Mouse (Mus musculus) liver, embryonic 11.5 days (tissue): Measurements from ENCODE around the gene Unc93a. TPM values are rescaled to one million over a fixed set of nuclear protein-coding genes. Genes with fewer than 3 reads are reported as not detected.
A peak's percentile ranks its signal among the peaks of the same experiment; 100 is the strongest.
"Not testable (repeated sequence)": the region's sequence is repeated elsewhere in the genome, so short reads cannot be mapped to it uniquely, and the experiment has no call there.

ENCODE experiments used
- ATAC-seq: fragments of 200-750 bp; cut with Nextera tagmentation; replicated peaks from 2 replicates; pipeline ENCODE4 v1.8.0; 2017; ENCODE audit warnings: moderate number of reproducible peaks, mild to moderate bottlenecking, moderate TSS enrichment, moderate library complexity; ENCODE audit not compliant: low FRiP score
- DNase-seq: peaks from one replicate; pipeline ENCODE4 v3.0.0-alpha.2; 2017; ENCODE audit warnings: low spot score
- H3K27ac ChIP-seq: fragments of 300-500 bp; sonication (generic); 2 replicates; pipeline ENCODE4 v1.5.1; 2014; ENCODE audit warnings: mild to moderate bottlenecking, low read depth, low read length, control low read depth
- H3K27me3 ChIP-seq: fragments of 300-500 bp; sonication (generic); replicated peaks from 2 replicates; pipeline ENCODE4 v1.6.1; 2014; ENCODE audit warnings: low read length, mixed read lengths; ENCODE audit not compliant: control insufficient read depth, insufficient read depth
- H3K36me3 ChIP-seq: fragments of 300-500 bp; sonication (generic); 2 replicates; pipeline ENCODE4 v1.6.1; 2014; ENCODE audit warnings: mild to moderate bottlenecking, low read length, moderate library complexity, mixed read lengths; ENCODE audit not compliant: control insufficient read depth, insufficient read depth
- H3K4me1 ChIP-seq: fragments of 300-500 bp; sonication (generic); replicated peaks from 2 replicates; pipeline ENCODE4 v1.6.1; 2014; ENCODE audit warnings: low read length, mixed read lengths; ENCODE audit not compliant: control insufficient read depth, insufficient read depth
- H3K4me2 ChIP-seq: fragments of 300-500 bp; sonication (generic); 2 replicates; pipeline ENCODE4 v1.6.1; 2014; ENCODE audit warnings: mild to moderate bottlenecking, control low read depth, moderate library complexity
- H3K4me3 ChIP-seq: fragments of 300-500 bp; sonication (generic); 2 replicates; pipeline ENCODE4 v1.5.1; 2014; ENCODE audit warnings: low read depth, low read length, control low read depth
- H3K9ac ChIP-seq: fragments of 300-500 bp; sonication (generic); 2 replicates; pipeline ENCODE4 v1.6.1; 2014; ENCODE audit warnings: low read depth, low read length, control low read depth
- H3K9me3 ChIP-seq: fragments of 300-500 bp; sonication (generic); 2 replicates; pipeline ENCODE4 v1.6.1; 2016; ENCODE audit warnings: low read length, inconsistent platforms, mixed read lengths; ENCODE audit not compliant: control insufficient read depth
- WGBS: fragments of 180-500 bp; shearing (Covaris S2); extraction: QIAGEN DNeasy Blood & Tissue Kit; methylation state at CpG from one replicate; pipeline ENCODE4 v1.1.7; 2014; 5-methylcytosine and 5-hydroxymethylcytosine counted together
- polyA plus RNA-seq: library from polyadenylated mRNA; unstranded; fragments of >200 nt; fragmentation: Nextera tagmentation; extraction: Ambion mirVana; gene quantifications from 2 replicates; pipeline ENCODE4 v1.2.1, GENCODE M21; 2014

Unc93a gene
- polyA plus RNA-seq: not detected in 2 replicates

DNA sequence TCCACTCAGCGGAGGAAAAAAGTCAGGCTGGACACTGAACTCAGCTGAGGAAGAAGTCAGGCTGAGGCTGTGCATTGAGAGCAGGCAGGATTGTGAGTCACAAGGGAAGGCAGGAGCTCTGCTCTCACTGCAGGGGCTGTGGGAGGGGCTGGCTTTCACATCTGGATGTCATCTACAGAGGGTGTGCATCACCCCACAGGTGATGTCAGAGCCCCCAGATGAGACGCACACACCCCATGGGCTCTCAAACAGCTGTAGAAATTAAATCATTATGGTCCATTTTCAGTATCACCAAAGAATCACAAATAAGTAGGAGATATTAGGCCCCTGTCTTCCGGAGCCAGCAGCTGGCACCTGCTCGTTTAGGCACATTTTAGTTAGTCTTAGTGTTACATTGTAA, at the start of gene Unc93a:
Gene Unc93a, minus strand, starts transcription at position 101 of the 400 bp plus-strand sequence.
- not testable (repeated sequence) for H3K4me1 ChIP-seq, H3K27me3 ChIP-seq, H3K4me3 ChIP-seq, DNase-seq, H3K36me3 ChIP-seq, H3K4me2 ChIP-seq, H3K9ac ChIP-seq, H3K9me3 ChIP-seq, H3K27ac ChIP-seq, ATAC-seq
- 82% methylated on average over 3 of the region's 4 CpGs for WGBS

- 87% methylated on average over 5 of the region's 5 CpGs for WGBS
- not testable (repeated sequence) for H3K27ac ChIP-seq, H3K4me2 ChIP-seq, H3K4me1 ChIP-seq, H3K9ac ChIP-seq, H3K27me3 ChIP-seq, H3K4me3 ChIP-seq, H3K36me3 ChIP-seq, ATAC-seq, DNase-seq
- H3K9me3 ChIP-seq: peaks cover 16% of the 10 kb centered on the region
Observed at GRCm38 (mm10) chr17:13180491-13180890, 48.9 kb upstream of the Unc93a start.

- ATAC-seq, H3K4me1 ChIP-seq, H3K27ac ChIP-seq, H3K36me3 ChIP-seq, H3K9ac ChIP-seq, H3K4me2 ChIP-seq, H3K4me3 ChIP-seq, H3K27me3 ChIP-seq, DNase-seq: not testable (repeated sequence)
- 77% methylated on average over 4 of the region's 4 CpGs for WGBS
- H3K9me3 ChIP-seq: peaks cover 15% of the 10 kb centered on the region
Observed at GRCm38 (mm10) chr17:13179021-13179420, 47.4 kb upstream of the Unc93a start.

- not testable (repeated sequence) for H3K27me3 ChIP-seq, H3K36me3 ChIP-seq, H3K4me2 ChIP-seq, DNase-seq, H3K9ac ChIP-seq, H3K4me3 ChIP-seq, H3K4me1 ChIP-seq, H3K27ac ChIP-seq
- WGBS: 39% methylated on average over 1 of the region's 1 CpGs
- peaks cover 15% of the 10 kb centered on the region for H3K9me3 ChIP-seq
- peak; percentile 48 for ATAC-seq
Observed at GRCm38 (mm10) chr17:13177796-13178195, 46.2 kb upstream of the Unc93a start.

- H3K4me1 ChIP-seq, H3K4me3 ChIP-seq, H3K36me3 ChIP-seq, H3K9me3 ChIP-seq, H3K27ac ChIP-seq, H3K27me3 ChIP-seq, ATAC-seq, DNase-seq, H3K4me2 ChIP-seq, H3K9ac ChIP-seq: not testable (repeated sequence)
- WGBS: no CpG with 5 or more reads among the region's 1 CpGs
Observed at GRCm38 (mm10) chr17:13175609-13176008, 44.0 kb upstream of the Unc93a start.

DNA sequence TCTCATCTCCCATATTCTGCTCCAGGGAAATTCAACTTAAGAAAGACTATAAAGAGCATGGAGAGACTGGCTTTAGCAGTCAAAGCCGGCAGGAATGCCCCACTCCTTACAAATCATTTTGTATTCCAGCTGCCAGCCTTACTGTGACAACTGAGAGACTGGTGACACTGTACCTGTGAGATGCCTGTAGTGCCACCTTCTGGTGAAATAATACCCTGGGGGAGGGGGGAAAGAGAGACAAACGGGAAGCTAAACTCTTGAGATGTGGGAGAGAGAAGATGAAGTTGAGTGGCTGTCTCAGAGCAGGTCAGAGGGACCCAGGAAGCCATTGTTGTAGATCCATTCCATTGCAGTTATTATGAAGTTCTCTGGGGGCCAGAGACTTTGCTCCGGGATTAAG, 42.4 kb upstream of the Unc93a start:
- not testable (repeated sequence) for H3K36me3 ChIP-seq, H3K4me1 ChIP-seq, H3K27me3 ChIP-seq, ATAC-seq, H3K27ac ChIP-seq, H3K4me2 ChIP-seq, H3K9me3 ChIP-seq, DNase-seq, H3K4me3 ChIP-seq, H3K9ac ChIP-seq
- 43% methylated on average over 1 of the region's 3 CpGs for WGBS

DNA sequence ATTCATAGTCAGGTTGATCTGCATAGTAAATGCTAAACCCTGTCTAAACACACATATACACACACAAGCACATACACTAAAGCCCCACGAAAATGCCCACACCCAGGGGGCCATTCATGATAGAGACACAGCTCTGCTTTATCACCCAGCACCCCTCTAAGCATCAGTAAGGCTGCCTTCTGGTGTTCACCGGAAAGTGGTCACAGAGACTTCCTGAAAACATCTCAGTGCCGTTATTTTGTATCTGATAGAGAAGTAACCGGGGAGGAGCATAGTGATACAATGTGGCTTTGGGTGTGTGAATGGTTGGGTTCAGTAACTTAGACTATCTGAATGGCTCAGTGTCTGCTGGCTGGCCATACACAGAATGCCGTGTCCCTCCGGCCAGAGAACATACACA, 42.0 kb upstream of the Unc93a start:
- H3K4me2 ChIP-seq, H3K4me3 ChIP-seq, H3K9ac ChIP-seq, H3K27ac ChIP-seq, ATAC-seq, H3K9me3 ChIP-seq, H3K27me3 ChIP-seq, H3K36me3 ChIP-seq, H3K4me1 ChIP-seq, DNase-seq: not testable (repeated sequence)
- WGBS: 69% methylated on average over 6 of the region's 6 CpGs

GRCm38 (mm10) chr17:13146128-13146527, 14.5 kb upstream of the Unc93a start:
- not testable (repeated sequence) for H3K27me3 ChIP-seq, H3K9ac ChIP-seq, H3K27ac ChIP-seq, H3K9me3 ChIP-seq, ATAC-seq, H3K4me3 ChIP-seq, H3K36me3 ChIP-seq, H3K4me2 ChIP-seq, DNase-seq, H3K4me1 ChIP-seq
- 83% methylated on average over 7 of the region's 7 CpGs for WGBS

- H3K4me3 ChIP-seq, H3K36me3 ChIP-seq, H3K9ac ChIP-seq, H3K27me3 ChIP-seq, DNase-seq, H3K4me2 ChIP-seq, ATAC-seq, H3K27ac ChIP-seq, H3K9me3 ChIP-seq, H3K4me1 ChIP-seq: not testable (repeated sequence)
- 69% methylated on average over 4 of the region's 4 CpGs for WGBS
Observed at GRCm38 (mm10) chr17:13144580-13145215, 13.1 kb upstream of the Unc93a start.
